Mouse (Mus musculus) testis, postnatal 10 days (tissue): ENCODE results near the gene Rtkn.
"Not testable (repeated sequence)": the region's sequence is repeated elsewhere in the genome, so short reads cannot be mapped to it uniquely, and the experiment has no call there.

Experiments used
- DNase-seq: peaks from one replicate; pipeline ENCODE4 v3.0.0; 2021; ENCODE audit warnings: low spot score

Rtkn gene

DNA sequence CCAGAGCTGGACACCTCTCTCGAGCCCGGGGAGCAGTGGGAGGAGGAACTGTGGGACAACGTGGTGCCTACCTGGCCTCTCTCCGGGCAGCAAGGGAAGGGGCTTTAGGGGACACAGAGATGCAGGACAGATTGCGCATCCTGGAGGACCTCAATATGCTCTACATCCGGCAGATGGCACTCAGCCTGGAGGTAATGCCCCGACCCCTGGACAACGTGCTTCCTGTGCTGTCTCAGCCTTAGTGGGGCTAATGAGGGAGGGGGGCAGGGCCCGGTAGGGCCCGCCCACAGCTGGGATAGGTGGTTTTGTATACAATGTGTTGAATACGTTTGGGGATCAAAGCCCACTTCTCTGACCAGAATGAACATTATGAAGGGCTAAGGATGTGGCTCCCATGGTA is 2.8 kb downstream of the Rtkn start:
- no peak for DNase-seq

GRCm38 (mm10) chr6:83140044-83140443 is 4.8 kb downstream of the Rtkn start:
- no peak for DNase-seq

GRCm38 (mm10) chr6:83141636-83142035 is 6.4 kb downstream of the Rtkn start:
- DNase-seq: no peak

DNA sequence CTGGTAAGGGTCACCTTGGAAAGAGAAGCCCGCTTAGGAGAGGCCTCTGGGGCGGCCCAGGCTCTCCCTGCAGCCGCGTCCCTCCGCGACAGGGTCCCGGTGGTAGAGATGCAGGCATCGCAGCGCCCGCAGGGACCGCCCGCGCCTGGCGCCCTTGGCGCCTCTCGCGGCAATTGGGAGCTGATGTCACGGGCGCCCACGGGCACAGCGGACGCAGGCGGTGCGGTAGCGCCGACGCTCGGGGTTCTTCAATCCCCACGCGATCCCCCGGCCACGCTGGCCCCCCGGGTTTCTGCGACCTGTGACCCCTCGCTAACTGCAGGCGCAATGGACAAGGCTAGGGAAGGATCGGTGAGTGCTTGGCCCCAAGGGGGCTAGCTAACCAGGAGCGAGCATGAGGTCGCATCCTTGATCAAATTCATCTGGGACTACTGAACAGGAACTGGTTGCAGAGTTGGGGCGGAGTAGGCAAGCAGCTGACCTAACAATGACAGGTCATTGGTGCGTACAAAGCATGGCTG is 7.0 kb downstream of the Rtkn start:
- DNase-seq: no peak

DNA sequence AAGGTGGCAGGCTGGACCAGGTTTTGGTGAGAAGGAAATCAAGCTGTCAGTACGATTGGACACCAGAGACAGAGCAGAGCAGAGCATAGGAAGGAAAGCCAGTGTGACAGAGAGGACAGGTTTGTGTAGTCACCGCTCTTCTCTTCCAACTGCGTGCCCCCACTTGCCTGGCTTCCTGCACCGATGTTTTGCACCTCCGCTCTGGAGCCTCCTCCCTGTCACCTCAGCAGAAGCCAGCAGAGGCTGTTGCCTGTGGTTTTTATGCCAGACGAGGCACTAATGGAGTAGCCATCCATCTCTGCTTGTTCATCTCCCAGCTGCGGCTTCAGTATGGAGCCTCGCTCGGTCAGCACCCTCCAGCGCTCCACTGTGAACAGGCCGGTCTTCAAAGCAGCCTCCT is 7.6 kb downstream of the Rtkn start:
- no peak for DNase-seq

- no peak for DNase-seq
Measured at GRCm38 (mm10) chr6:83145209-83145608, 9.9 kb downstream of the Rtkn start.

DNA sequence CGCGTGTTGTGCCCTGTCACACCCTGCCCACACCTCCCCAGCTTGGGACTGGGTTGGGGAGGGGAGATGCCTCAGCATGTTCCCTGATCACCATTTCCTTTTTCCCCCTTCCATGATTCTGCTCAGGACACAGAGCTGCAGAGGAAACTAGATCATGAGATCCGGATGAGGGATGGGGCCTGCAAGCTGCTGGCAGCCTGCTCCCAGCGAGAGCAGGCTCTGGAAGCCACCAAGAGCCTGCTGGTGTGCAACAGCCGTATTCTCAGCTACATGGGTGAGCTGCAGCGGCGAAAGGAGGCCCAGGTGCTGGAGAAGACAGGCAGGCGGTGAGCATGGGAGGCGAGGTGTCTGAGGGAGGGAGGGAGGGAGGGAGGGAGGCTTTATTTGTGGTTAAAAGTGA is 10.5 kb downstream of the Rtkn start:
- DNase-seq: no peak

- DNase-seq: no peak
Measured at GRCm38 (mm10) chr6:83147280-83147679, 12.0 kb downstream of the Rtkn start.

DNA sequence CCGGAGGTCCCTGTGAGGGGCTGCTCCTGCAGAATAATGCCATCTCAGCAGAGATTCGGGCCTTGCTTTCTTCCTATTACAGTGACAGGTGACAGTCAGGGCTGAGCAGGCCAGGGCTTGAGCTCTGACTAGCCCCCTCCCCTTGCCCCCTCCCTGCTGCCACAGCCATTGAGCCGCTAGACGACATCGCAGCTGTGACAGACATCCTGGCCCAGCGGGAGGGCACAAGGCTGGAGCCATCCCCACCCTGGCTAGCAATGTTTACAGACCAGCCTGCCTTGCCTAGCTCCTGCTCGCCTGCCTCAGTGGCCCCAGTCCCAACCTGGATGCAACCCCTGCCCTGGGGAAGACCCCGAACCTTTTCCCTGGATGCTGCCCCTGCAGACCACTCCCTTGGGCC is 16.5 kb downstream of the Rtkn start:
- DNase-seq: no peak

DNA sequence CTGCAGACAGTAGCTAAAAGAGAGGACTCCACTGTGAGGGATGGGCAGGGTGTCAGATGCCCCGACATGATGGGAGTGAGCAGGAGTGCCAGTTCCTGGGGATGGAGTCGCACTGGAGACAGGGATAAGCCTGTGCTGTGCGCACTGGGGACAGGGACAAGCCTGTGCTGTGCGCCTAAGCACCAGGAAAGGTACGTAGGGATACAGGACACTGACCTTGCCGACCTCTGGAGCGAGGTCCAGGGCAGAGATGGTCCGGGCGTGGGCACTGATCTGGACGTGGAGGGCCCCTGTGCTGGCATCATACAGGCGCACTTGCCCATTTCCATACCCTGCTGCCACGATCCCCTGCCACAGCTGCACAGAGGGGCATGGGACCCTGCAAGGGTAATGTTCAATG is 17.8 kb downstream of the Rtkn start:
- no peak for DNase-seq

GRCm38 (mm10) chr6:83153485-83153884 is 18.2 kb downstream of the Rtkn start:
- DNase-seq: no peak

DNA sequence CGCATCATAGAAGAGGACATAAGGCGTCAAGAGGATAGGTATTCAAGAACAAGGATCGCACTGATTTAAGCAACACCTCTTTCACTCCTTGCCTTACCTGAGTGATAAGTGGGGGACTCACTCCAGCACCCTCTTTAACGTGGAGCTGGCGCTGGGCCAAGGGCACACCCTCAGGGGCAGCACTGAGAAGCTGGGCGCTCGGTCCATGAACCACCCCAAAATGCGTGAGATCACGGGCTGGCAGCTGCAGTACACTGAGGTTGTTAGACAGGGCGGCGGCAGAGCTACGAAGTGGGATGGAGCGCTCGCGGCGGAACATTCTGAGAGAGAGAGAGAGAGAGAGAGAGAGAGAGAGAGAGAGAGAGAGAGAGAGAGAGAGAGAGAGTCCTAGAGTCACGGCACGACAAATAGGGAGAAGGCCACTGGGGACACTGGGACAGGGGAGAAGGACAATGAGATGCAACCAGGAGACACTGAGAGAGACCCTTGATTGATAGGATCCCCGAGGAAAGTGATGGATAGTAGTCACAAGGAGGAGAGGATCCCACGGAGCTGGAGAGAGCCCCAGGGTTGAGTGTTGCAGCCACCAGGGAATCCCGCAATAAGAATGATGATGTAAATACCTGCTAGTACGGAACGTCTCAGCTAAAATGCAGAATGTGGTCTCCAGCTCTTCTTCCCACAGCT is 20.4 kb downstream of the Rtkn start:
- peak; percentile 70 for DNase-seq

GRCm38 (mm10) chr6:83156259-83156684 is 21.0 kb downstream of the Rtkn start, which contains the start of the genes Wdr54 and 1700003E16Rik:
TSS of gene Wdr54 (minus strand) at chr6:83156397.
TSS of gene 1700003E16Rik (plus strand) at chr6:83156404.
- DNase-seq: peak; percentile 79

DNA sequence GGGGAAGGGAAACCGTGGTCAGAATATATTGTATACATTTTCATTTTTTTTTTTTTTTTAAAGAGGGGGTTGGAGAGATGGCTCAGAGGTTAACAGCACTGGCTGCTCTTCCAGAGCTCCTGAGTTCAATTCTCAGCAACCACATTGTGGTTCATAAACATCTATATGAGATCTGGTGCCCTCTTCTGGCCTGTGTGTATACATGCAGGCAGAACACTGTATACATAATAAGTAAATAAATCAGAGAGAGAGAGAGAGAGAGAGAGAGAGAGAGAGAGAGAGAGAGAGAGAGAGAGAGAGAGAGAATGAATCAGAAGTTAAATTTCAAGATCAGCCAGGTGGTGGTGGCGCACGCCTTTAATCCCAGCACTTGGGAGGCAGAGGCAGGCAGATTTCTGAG is 24.2 kb downstream of the Rtkn start:
- DNase-seq: not testable (repeated sequence)

GRCm38 (mm10) chr6:83161442-83161841 is 26.2 kb downstream of the Rtkn start:
- no peak for DNase-seq

DNA sequence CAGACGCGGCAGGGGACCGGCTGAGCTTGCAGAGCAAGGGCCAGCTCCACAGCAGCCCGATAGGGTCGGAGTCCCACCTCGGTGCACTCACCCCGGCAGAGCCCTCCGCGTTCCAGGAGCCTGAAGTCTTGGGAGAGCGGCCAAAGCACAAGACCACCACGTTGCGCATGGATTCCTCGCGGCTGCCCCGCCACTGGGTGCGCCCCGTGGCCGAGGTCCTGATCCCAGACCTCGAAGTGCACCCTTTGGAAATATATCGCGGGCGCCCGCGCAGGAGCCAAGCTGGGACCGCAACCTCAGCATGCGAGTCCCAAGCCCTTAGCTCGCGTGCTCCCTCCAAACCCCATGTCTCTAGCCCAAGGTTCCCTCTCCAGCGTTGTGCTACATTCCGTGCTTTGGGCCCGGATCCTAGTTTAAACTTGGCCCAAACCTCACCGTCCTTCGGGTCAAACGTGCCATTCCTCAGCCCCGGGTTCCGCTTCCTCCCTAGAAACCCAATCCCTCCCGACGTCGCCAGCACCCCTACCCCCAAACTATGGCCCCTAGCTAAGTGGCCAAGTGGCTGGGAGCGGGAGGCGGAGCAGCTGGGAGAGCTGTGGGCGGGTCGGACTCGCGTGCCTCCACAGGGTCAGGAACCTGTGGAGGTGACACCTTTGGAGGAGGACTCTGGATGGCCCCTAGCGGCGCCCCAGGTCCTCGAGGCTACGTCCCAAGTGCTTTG is 26.8 kb downstream of the Rtkn start:
- DNase-seq: peak; percentile 65

DNA sequence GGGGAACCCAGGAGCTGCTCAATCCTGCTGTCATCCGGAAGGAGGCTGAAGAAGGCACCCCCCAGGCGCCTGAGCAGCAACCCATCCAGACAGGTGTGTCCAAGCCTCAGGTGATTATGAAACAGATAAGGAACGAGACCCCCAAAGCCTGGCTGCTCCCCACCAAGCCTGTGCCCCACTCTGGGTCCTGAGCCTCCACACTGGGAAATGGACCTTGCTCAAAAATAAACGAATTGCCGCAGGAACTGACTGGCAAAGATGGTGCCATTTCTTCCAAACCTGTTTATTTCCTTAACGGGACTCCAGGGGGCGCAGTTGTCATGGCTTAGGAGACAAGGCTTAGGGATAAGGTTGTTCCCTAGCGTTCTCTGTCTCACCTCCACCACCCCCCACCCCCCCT is 27.4 kb downstream of the Rtkn start:
- DNase-seq: peak; percentile 80

DNA sequence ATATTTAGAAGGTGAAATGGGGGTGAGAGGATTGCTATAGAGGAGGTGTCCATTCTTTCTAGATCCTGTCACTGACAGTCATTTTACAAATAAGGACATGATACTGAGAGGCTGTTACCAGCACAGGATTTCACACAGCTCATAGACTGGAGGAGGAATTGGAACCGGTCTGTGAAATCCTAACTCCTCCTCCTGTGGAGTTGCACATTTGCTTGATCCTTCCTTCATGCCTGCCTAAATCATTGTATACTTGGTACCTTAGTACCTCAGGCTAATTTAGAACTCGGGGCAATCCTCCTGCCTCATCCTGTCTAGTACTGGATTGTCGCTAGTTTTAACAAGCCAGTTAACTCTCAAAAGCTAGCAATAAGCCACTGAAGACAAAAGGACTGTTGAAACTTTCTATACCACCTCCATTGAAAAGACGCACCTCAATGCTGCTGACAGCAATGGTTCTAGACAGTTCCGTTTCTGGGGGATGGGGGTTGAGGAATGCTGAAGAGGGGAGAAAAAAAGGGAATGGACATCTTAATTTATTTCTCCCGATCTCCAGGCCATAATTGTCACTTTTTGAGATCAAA is 29.9 kb downstream of the Rtkn start:
- DNase-seq: no peak

DNA sequence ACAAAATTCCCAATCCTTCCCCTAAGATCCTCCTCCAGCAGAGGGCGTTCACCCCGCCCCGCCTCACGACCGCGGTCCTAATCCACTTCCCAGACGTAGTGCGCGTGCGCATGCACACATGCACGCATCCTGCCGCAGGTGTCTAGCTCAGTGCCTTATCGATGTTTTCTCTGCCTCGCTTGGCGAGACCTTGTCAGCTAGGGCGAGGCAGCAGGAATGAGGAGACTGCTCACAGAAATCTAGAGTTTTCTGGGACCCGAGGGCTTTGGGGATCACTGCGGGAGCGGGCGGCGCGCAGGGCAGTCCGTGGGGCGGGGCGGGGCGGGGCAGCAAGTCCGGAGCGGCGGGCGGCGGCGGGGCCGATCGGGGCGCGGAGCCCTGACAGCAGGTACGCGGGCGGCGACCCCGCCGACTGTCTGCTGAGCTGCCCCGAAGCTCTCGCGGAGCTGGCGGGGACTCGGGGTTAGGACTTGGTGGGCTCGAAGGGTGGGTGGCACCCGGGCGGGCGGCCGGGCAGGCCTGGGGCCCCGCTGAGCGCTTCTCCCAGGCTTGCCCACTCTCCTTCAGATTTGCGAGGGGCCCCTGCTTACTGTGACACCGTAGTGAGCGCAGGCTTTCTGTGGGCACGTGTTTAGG is 30.5 kb downstream of the Rtkn start, which contains the start of gene Dctn1:
TSS of gene Dctn1 (plus strand) at position 314 of the 636 bp plus-strand sequence.
- DNase-seq: peak; percentile 97

DNA sequence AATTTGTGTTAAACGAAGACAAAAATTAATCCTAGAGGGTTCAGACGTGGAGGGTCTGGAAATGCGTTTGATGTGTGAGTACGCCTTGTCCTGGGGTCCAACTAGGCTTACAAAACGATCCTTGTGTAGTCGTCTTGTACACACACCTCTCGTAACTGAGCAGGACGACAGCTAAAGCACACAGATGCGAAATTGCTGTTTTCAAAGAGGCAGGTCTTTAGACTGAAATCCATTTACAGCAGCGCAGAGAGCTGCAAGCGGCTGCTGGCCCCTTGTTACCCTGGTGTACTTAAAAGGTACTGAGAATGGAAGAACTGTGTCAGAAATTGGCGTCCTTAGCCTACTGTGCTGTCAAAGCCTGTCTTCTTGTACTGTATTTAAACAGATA is 31.0 kb downstream of the Rtkn start:
- DNase-seq: no peak

- no peak for DNase-seq
Measured at GRCm38 (mm10) chr6:83169872-83170271, 34.6 kb downstream of the Rtkn start.

DNA sequence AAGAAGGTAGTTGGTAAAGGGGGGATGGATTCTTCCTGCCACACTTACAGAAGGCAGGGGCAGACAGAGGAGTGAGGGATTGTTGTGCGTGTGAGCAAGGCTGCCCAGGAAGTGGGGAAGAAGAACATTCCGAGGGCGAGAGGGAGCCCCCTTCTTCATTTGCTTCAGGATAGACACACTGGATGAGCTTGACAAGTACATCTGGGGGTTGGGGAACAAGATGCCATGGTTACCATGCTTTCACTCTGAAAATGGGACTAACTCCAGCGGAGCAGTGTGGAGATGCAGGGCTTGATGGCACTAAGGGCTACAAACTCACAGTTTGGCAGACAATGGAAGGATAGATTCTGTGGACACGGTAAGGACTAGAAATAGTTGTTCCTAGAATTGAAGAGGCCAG is 35.8 kb downstream of the Rtkn start:
- DNase-seq: no peak
